Mouse (Mus musculus) common myeloid progenitor, adult 5-6 weeks (primary cell): ENCODE results near the gene Ceacam1. TPM values are rescaled to one million over a fixed set of nuclear protein-coding genes. Genes with fewer than 3 reads are reported as not detected.
"Not testable (repeated sequence)": the region's sequence is repeated elsewhere in the genome, so short reads cannot be mapped to it uniquely, and the experiment has no call there.

Experiments used
- ATAC-seq: replicated peaks from 2 replicates; pipeline ENCODE4 v1.8.0; 2016; ENCODE audit warnings: low read depth, mild to moderate bottlenecking, moderate TSS enrichment, inconsistent platforms; ENCODE audit not compliant: poor library complexity, severe bottlenecking
- total RNA-seq: library from RNA; stranded (forward); fragments of 200-1000, 187-1606 nt; gene quantifications from 2 replicates; pipeline ENCODE4 v1.2.3, GENCODE M21; 2017

Ceacam1 gene
- total RNA-seq, 1 experiment from 2014 or later = 6.9 TPM

- ATAC-seq = no peak
Measured at GRCm38 (mm10) chr7:25449913-25450890, 27.2 kb downstream of the Ceacam1 start.

GRCm38 (mm10) chr7:25440816-25441153 lies 36.6 kb downstream of the Ceacam1 start:
- ATAC-seq = no peak

GRCm38 (mm10) chr7:25439978-25440815 lies 37.2 kb downstream of the Ceacam1 start:
- no peak for ATAC-seq

- ATAC-seq = no peak
Measured at GRCm38 (mm10) chr7:25439124-25439822, 38.1 kb downstream of the Ceacam1 start.

GRCm38 (mm10) chr7:25436704-25437103 lies 40.7 kb downstream of the Ceacam1 start:
- ATAC-seq = no peak

- ATAC-seq = no peak
Measured at GRCm38 (mm10) chr7:25436226-25436625, 41.2 kb downstream of the Ceacam1 start.

- ATAC-seq = peak; percentile 63
Measured at GRCm38 (mm10) chr7:25435546-25435851, 41.9 kb downstream of the Ceacam1 start.

GRCm38 (mm10) chr7:25434654-25435545 lies 42.5 kb downstream of the Ceacam1 start:
- ATAC-seq = 0 out of 2 replicates have a peak, but pooled peaks have one; percentile 9

- ATAC-seq = no peak
Measured at GRCm38 (mm10) chr7:25433781-25434560, 43.4 kb downstream of the Ceacam1 start.

GRCm38 (mm10) chr7:25433007-25433541 lies 44.3 kb downstream of the Ceacam1 start:
- peak; percentile 74 for ATAC-seq

GRCm38 (mm10) chr7:25432381-25432780 lies 45.0 kb downstream of the Ceacam1 start:
- ATAC-seq = no peak

- no peak for ATAC-seq
Measured at GRCm38 (mm10) chr7:25429886-25430784, 47.3 kb downstream of the Ceacam1 start.

GRCm38 (mm10) chr7:25428321-25428720 lies 49.1 kb downstream of the Ceacam1 start:
- ATAC-seq = no peak

- ATAC-seq = no peak
Measured at GRCm38 (mm10) chr7:25427144-25427543, 50.3 kb downstream of the Ceacam1 start.

- ATAC-seq = not testable (repeated sequence)
Measured at GRCm38 (mm10) chr7:25426380-25426779, 51.0 kb downstream of the Ceacam1 start.

- peak; percentile 93 for ATAC-seq
Measured at GRCm38 (mm10) chr7:25424429-25424828, 53.0 kb downstream of the Ceacam1 start.

- no peak for ATAC-seq
Measured at GRCm38 (mm10) chr7:25422286-25422841, 55.0 kb downstream of the Ceacam1 start.
